Mouse (Mus musculus) stomach, adult 2 months (tissue): Measurements from ENCODE around the gene Smpd4. TPM values are rescaled to one million over a fixed set of nuclear protein-coding genes. Genes with fewer than 3 reads are reported as not detected.

Experiments
- polyA plus RNA-seq: library from polyadenylated mRNA; depleted of rRNA; stranded (reverse); fragments of >200 nt; gene quantifications from 2 replicates; pipeline ENCODE4 v1.2.3, GENCODE M21; 2012; rRNA removed

The Smpd4 gene
- polyA plus RNA-seq = 19.6 and 21.7 TPM in 2 replicates

DNA sequence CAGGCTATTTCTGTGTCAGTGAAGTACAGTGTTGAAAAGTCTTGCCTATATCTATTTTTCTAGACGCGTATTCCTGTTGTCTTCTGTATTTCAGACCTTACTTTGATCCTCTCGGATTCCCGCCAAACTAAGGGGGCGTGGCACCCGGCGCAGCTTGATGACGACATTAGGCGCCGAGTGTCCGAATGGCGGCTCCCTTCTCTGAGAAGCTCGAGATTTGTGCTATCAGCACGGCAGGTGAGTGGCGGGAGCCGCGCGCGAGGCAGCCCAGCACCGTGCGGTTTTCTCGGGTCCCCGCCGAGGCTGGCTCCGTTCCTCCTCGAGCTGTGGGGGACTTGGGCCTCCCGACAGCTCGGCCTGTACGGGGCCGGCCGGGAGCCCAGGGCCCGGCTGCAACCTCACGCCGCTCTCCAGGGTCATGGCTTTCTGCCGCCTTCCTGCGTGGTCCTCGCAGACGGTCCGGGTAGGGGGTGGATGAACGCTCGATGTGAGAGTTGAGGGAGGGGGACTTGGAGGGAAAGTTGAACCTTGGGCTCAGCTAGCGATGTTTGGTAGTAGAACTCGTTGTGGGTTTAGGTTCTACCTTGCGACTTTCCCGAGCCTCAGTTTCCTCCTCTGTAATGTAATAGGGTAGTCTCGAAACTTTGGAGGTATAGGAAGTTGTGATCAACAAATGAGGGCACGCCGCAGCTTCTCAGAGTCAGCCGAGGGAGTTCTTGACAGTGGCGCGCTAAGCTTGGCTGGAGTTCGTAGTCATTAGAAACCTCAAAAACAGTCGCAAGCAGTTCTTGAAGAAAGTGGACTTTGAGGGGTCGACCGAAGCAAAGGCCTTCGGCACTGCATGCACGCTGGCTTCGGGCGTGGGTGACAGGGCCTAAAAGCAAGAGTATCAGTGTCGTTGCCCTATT lies at the start of gene Smpd4:
Smpd4 (plus strand) TSS at position 157 of the 908 bp plus-strand sequence.

DNA sequence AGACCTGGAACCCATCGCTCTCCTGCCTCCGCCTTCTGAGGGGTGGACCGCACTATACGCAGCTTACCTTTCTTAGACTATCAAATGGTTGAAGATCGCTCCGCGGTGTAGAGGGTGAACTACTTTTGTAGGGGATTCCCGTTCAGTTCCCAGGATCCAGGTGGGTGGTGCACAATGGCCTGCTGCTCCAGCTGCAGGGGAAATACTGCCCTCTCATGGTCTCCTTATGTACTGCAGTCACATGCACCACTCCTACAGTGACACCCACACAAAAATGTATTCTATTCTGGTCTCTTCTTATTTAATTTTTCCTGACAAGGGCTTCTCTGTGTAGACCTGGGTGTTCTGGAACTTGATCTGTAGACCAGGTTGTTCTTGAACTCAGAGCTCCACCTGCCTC lies 36.1 kb upstream of the Smpd4 start, which contains the start of gene Slc7a4:
Slc7a4 (minus strand) TSS at position 151 of the 400 bp plus-strand sequence.

DNA sequence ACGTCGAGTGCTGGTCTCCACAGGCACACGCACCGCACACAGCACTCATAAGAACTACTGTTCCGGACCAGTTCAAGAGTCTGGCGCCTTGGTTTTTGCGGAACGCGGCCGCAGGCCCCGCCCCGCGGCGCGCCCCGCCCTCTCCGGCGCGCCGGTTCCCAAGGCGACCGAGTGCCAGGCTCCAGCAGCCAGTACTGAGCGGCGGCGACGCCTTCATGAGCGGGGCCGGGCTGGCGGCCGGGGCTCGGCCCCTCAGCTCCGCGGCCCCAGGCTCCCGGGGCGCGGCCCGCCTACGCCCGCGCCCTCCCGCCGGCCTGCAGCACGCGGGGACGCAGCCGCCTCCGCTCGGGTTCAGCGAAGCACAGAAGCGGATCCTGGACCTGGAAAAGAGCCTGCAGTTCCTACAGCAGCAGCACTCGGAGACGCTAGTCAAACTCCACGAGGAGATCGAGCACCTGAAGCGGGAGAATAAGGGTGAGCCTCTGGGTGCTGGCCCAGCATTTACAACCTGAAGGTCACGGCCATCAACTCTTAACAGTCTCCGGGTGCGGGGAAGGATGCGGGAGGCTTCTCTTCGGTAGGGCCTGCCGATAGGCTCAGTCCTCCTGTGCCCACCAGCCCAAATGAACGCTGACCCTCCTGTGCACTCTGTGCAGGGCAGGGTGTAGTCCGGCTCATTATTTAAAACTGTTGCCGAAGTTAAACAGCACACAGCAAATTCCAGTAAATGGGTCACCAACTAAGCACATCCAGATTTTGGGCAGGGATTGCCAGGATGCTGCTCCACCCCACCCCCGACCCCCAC lies 27.4 kb downstream of the Smpd4 start, which contains the start of gene Ccdc74a:
Ccdc74a (plus strand) TSS at position 161 of the 805 bp plus-strand sequence.

Other genes with a start within 250 kb of the Smpd4 start
- 2.0 and 2.1 TPM in 2 replicates for gene Snap29, start 213.4 kb upstream of the Smpd4 start, polyA plus RNA-seq
- gene Pi4ka, start 213.0 kb upstream of the Smpd4 start, polyA plus RNA-seq = 23.7 and 30.3 TPM in 2 replicates
- gene Crkl, start 167.4 kb upstream of the Smpd4 start, polyA plus RNA-seq = 12.7 and 18.1 TPM in 2 replicates
- gene Aifm3, start 129.7 kb upstream of the Smpd4 start, polyA plus RNA-seq = 0.79 and 1.2 TPM in 2 replicates
- gene Lztr1, start 110.7 kb upstream of the Smpd4 start, polyA plus RNA-seq = 112 and 122 TPM in 2 replicates
- 53.3 and 64.2 TPM in 2 replicates for gene Thap7, start 88.2 kb upstream of the Smpd4 start, polyA plus RNA-seq
- gene Lrrc74b, start 58.1 kb upstream of the Smpd4 start, polyA plus RNA-seq = 0.09 TPM in 1 of 2 replicates, not detected in the other
- gene P2rx6, start 57.5 kb upstream of the Smpd4 start, polyA plus RNA-seq = 1.1 and 2.2 TPM in 2 replicates
- 18.1 and 22.4 TPM in 2 replicates for gene Slc7a4, start 36.1 kb upstream of the Smpd4 start, polyA plus RNA-seq
- gene Ccdc74a, start 27.1 kb downstream of the Smpd4 start, polyA plus RNA-seq = 0.24 and 0.73 TPM in 2 replicates
- gene Med15, start 113.5 kb downstream of the Smpd4 start, polyA plus RNA-seq = 55.4 and 63.7 TPM in 2 replicates
- gene Klhl22, start 140.3 kb downstream of the Smpd4 start, polyA plus RNA-seq = 29.5 and 32.8 TPM in 2 replicates
- 25.6 and 36.5 TPM in 2 replicates for gene Scarf2, start 177.9 kb downstream of the Smpd4 start, polyA plus RNA-seq
- gene B830017H08Rik, start 213.8 kb downstream of the Smpd4 start, polyA plus RNA-seq = 0.04 TPM in 1 of 2 replicates, not detected in the other
- 9.3 and 11.1 TPM in 2 replicates for gene Car15, start 219.0 kb downstream of the Smpd4 start, polyA plus RNA-seq